Mouse (Mus musculus) liver, embryonic 11.5 days (tissue): ENCODE data around the gene Atg7. TPM values are rescaled to one million over a fixed set of nuclear protein-coding genes. Genes with fewer than 3 reads are reported as not detected.

Experiments
- ATAC-seq: fragments of 200-750 bp; cut with Nextera tagmentation; replicated peaks from 2 replicates; pipeline ENCODE4 v1.8.0; 2017; ENCODE audit warnings: moderate number of reproducible peaks, mild to moderate bottlenecking, moderate TSS enrichment, moderate library complexity; ENCODE audit not compliant: low FRiP score
- DNase-seq: peaks from one replicate; pipeline ENCODE4 v3.0.0-alpha.2; 2017; ENCODE audit warnings: low spot score
- H3K27ac ChIP-seq: fragments of 300-500 bp; sonication (generic); 2 replicates; pipeline ENCODE4 v1.5.1; 2014; ENCODE audit warnings: mild to moderate bottlenecking, low read depth, low read length, control low read depth
- H3K27me3 ChIP-seq: fragments of 300-500 bp; sonication (generic); replicated peaks from 2 replicates; pipeline ENCODE4 v1.6.1; 2014; ENCODE audit warnings: low read length, mixed read lengths; ENCODE audit not compliant: control insufficient read depth, insufficient read depth
- H3K36me3 ChIP-seq: fragments of 300-500 bp; sonication (generic); 2 replicates; pipeline ENCODE4 v1.6.1; 2014; ENCODE audit warnings: mild to moderate bottlenecking, low read length, moderate library complexity, mixed read lengths; ENCODE audit not compliant: control insufficient read depth, insufficient read depth
- H3K4me1 ChIP-seq: fragments of 300-500 bp; sonication (generic); replicated peaks from 2 replicates; pipeline ENCODE4 v1.6.1; 2014; ENCODE audit warnings: low read length, mixed read lengths; ENCODE audit not compliant: control insufficient read depth, insufficient read depth
- H3K4me2 ChIP-seq: fragments of 300-500 bp; sonication (generic); 2 replicates; pipeline ENCODE4 v1.6.1; 2014; ENCODE audit warnings: mild to moderate bottlenecking, control low read depth, moderate library complexity
- H3K4me3 ChIP-seq: fragments of 300-500 bp; sonication (generic); 2 replicates; pipeline ENCODE4 v1.5.1; 2014; ENCODE audit warnings: low read depth, low read length, control low read depth
- H3K9ac ChIP-seq: fragments of 300-500 bp; sonication (generic); 2 replicates; pipeline ENCODE4 v1.6.1; 2014; ENCODE audit warnings: low read depth, low read length, control low read depth
- H3K9me3 ChIP-seq: fragments of 300-500 bp; sonication (generic); 2 replicates; pipeline ENCODE4 v1.6.1; 2016; ENCODE audit warnings: low read length, inconsistent platforms, mixed read lengths; ENCODE audit not compliant: control insufficient read depth
- WGBS: fragments of 180-500 bp; shearing (Covaris S2); extraction: QIAGEN DNeasy Blood & Tissue Kit; methylation state at CpG from one replicate; pipeline ENCODE4 v1.1.7; 2014; 5-methylcytosine and 5-hydroxymethylcytosine counted together
- polyA plus RNA-seq: library from polyadenylated mRNA; unstranded; fragments of >200 nt; fragmentation: Nextera tagmentation; extraction: Ambion mirVana; gene quantifications from 2 replicates; pipeline ENCODE4 v1.2.1, GENCODE M21; 2014

Gene Atg7
- polyA plus RNA-seq, 1 experiment from 2014 or later, result 20.8 TPM

- Histone ChIP-seq H3K27me3 (no peaks in the 10 kb centered on the region), H3K9me3 (no peaks in the 10 kb centered on the region), H3K4me2 (no peak overlapping the region), H3K9ac (no peak overlapping the region), H3K36me3 (no peaks in the 10 kb centered on the region), H3K4me1 (no peaks in the 10 kb centered on the region), H3K27ac (no peak overlapping the region), H3K4me3 (no peak overlapping the region)
- 73% methylated on average over 2 of the region's 2 CpGs for WGBS
- ATAC-seq (no peak), DNase-seq (no peak)
These were observed 147.2 kb downstream of the Atg7 start for GRCm38 (mm10) chr6:114790084-114790483.

- WGBS, result 82% methylated on average over 7 of the region's 7 CpGs
- Histone ChIP-seq H3K36me3 (no peaks in the 10 kb centered on the region), H3K27ac (no peak overlapping the region), H3K27me3 (no peaks in the 10 kb centered on the region), H3K4me1 (peaks cover 2% of the 10 kb centered on the region), H3K9ac (no peak overlapping the region), H3K4me3 (no peak overlapping the region), H3K4me2 (no peak overlapping the region), H3K9me3 (no peaks in the 10 kb centered on the region)
- DNase-seq (no peak), ATAC-seq (no peak)
These were observed 148.0 kb downstream of the Atg7 start for GRCm38 (mm10) chr6:114790902-114791301.

- ATAC-seq, result no peak
- Histone ChIP-seq H3K27me3 (no peaks in the 10 kb centered on the region), H3K9me3 (no peaks in the 10 kb centered on the region), H3K9ac (no peak overlapping the region), H3K4me2 (no peak overlapping the region), H3K36me3 (no peaks in the 10 kb centered on the region), H3K4me1 (peaks cover 3% of the 10 kb centered on the region), H3K27ac (no peak overlapping the region), H3K4me3 (no peak overlapping the region)
- no peak for DNase-seq
- WGBS, result 85% methylated on average over 4 of the region's 4 CpGs
These were observed 148.9 kb downstream of the Atg7 start for GRCm38 (mm10) chr6:114791846-114792245.

GRCm38 (mm10) chr6:114794706-114795105 is 151.8 kb downstream of the Atg7 start:
- Histone ChIP-seq H3K9ac (no peak overlapping the region), H3K4me3 (no peak overlapping the region), H3K27me3 (no peaks in the 10 kb centered on the region), H3K4me2 (no peak overlapping the region), H3K27ac (no peak overlapping the region), H3K4me1 (peaks cover 3% of the 10 kb centered on the region), H3K9me3 (no peaks in the 10 kb centered on the region), H3K36me3 (no peaks in the 10 kb centered on the region)
- no peak for ATAC-seq
- no peak for DNase-seq
- WGBS, result 89% methylated on average over 9 of the region's 9 CpGs

- no peak for ATAC-seq
- WGBS, result 69% methylated on average over 7 of the region's 7 CpGs
- no peak for DNase-seq
- no peak overlapping the region for H3K4me3 ChIP-seq
- H3K4me2 ChIP-seq, result no peak overlapping the region
- H3K27ac ChIP-seq, result no peak overlapping the region
- no peaks in the 10 kb centered on the region for H3K27me3 ChIP-seq
- no peaks in the 10 kb centered on the region for H3K36me3 ChIP-seq
- peaks cover 3% of the 10 kb centered on the region for H3K4me1 ChIP-seq
- no peak overlapping the region for H3K9ac ChIP-seq
- no peaks in the 10 kb centered on the region for H3K9me3 ChIP-seq
These were observed 152.9 kb downstream of the Atg7 start for GRCm38 (mm10) chr6:114795706-114796325.

- Histone ChIP-seq H3K9ac (no peak overlapping the region), H3K9me3 (no peaks in the 10 kb centered on the region), H3K4me1 (peaks cover 3% of the 10 kb centered on the region), H3K4me2 (no peak overlapping the region), H3K36me3 (no peaks in the 10 kb centered on the region), H3K27me3 (no peaks in the 10 kb centered on the region), H3K27ac (no peak overlapping the region), H3K4me3 (no peak overlapping the region)
- WGBS, result 77% methylated on average over 5 of the region's 5 CpGs
- ATAC-seq (no peak), DNase-seq (no peak)
These were observed 155.0 kb downstream of the Atg7 start for GRCm38 (mm10) chr6:114797901-114798300.

- WGBS, result 63% methylated on average over 4 of the region's 4 CpGs
These were observed 155.8 kb downstream of the Atg7 start for GRCm38 (mm10) chr6:114798715-114799114.

GRCm38 (mm10) chr6:114800291-114800965 is 157.5 kb downstream of the Atg7 start:
- no peaks in the 10 kb centered on the region for H3K9me3 ChIP-seq
- H3K4me1 ChIP-seq, result peaks cover 3% of the 10 kb centered on the region
- WGBS, result 41% methylated on average over 2 of the region's 2 CpGs
- H3K4me2 ChIP-seq, result no peak overlapping the region
- H3K9ac ChIP-seq, result no peak overlapping the region
- H3K27ac ChIP-seq, result no peak overlapping the region
- DNase-seq (no peak), ATAC-seq (no peak)
- H3K4me3 ChIP-seq, result no peak overlapping the region
- H3K27me3 ChIP-seq, result no peaks in the 10 kb centered on the region
- H3K36me3 ChIP-seq, result no peaks in the 10 kb centered on the region

More at GRCm38 (mm10) chr6:114798715-114799114, 155.8 kb downstream of the Atg7 start:
- Histone ChIP-seq H3K4me2 (no peak overlapping the region), H3K36me3 (no peaks in the 10 kb centered on the region), H3K9ac (no peak overlapping the region), H3K27me3 (no peaks in the 10 kb centered on the region), H3K9me3 (no peaks in the 10 kb centered on the region), H3K27ac (no peak overlapping the region), H3K4me1 (peaks cover 3% of the 10 kb centered on the region), H3K4me3 (no peak overlapping the region)
- DNase-seq (no peak), ATAC-seq (no peak)
